Mouse (Mus musculus) adrenal gland, postnatal 25 days (tissue): ENCODE data around the gene Icam4. TPM values are rescaled to one million over a fixed set of nuclear protein-coding genes. Genes with fewer than 3 reads are reported as not detected.
"Not testable (repeated sequence)": the region's sequence is repeated elsewhere in the genome, so short reads cannot be mapped to it uniquely, and the experiment has no call there.

ENCODE experiments used
- DNase-seq: peaks from one replicate; pipeline ENCODE4 v3.0.0; 2021; ENCODE audit warnings: mixed read lengths
- microRNA-seq, 2 experiments: library from miRNA; unstranded; fragments of <30 nt; microRNA quantifications; one replicate each; pipeline ENCODE4 v1.2.0; 2021
- total RNA-seq: library from RNA; stranded (reverse); gene quantifications from 2 replicates; pipeline ENCODE4 v1.2.3, GENCODE M21; 2021

The Icam4 gene
- total RNA-seq, 1 experiment from 2014 or later: 1.6 TPM

DNA sequence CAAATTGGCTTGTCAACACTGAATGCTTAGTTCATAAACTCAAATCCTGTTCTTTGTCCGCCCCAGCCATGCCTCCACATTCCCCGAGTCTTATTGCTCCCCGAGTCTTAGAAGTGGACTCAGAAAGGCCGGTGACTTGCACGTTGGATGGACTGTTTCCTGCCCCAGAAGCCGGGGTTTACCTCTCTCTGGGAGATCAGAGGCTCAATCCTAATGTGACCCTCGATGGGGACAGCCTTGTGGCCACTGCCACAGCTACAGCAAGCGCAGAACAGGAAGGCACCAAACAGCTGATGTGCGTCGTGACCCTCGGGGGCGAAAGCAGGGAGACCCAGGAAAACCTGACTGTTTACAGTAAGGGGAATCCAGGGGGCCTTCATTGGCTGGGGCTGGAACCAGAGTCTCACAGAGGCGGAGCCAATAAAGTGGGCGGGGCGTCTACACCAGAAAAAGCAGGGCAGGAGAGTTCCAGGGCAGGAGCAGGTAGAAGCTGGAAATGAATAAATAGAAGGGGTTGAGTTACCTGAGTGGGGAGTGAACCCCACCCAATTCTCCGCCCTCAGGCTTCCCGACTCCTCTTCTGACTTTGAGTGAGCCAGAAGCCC is 5.4 kb downstream of the Icam4 start:
- no peak for DNase-seq

DNA sequence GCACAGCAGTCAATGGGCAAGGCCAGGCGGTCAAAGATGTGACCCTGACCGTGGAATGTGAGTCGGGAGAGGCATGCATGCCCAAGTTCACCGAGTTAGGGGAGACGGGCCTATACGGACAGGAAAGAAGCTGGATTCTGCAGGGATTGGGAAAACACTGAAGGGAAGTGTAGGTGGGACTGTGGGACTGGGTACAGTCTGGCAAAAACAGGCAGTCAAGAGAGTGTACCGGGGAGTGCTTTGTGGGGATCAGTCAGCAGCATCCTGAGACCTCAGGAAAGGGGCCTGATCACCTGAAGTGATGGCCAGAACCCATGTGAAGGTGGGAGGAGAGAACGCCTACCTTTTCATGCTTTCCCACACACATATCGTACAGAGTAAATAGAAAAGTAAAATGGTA is 6.4 kb downstream of the Icam4 start:
- no peak for DNase-seq

DNA sequence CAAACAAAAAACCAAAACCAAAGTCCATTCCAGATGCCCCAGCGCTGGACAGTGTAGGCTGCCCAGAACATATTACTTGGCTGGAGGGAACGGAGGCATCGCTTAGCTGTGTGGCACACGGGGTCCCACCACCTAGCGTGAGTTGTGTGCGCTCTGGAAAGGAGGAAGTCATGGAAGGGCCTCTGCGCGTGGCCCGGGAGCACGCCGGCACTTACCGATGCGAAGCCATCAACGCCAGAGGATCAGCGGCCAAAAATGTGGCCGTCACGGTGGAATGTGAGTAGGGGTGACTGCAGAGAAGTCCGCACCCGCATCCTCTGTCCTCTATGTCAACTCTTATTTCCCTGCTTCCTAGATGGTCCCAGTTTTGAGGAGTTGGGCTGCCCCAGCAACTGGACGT is 7.0 kb downstream of the Icam4 start:
- DNase-seq: no peak

DNA sequence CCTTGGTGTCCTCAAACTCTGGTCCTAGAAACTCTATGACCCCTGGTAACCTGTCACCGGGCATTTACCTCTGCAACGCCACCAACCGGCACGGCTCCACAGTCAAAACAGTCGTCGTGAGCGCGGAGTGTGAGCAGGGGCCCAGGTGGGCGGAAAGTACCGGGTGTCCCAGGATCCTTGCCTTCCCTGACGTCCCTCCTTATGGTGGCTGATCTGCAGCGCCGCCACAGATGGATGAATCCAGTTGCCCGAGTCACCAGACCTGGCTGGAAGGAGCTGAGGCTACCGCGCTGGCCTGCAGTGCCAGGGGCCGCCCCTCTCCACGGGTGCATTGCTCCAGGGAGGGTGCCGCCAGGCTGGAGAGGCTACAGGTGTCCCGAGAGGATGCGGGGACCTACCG is 7.5 kb downstream of the Icam4 start:
- DNase-seq: no peak

DNA sequence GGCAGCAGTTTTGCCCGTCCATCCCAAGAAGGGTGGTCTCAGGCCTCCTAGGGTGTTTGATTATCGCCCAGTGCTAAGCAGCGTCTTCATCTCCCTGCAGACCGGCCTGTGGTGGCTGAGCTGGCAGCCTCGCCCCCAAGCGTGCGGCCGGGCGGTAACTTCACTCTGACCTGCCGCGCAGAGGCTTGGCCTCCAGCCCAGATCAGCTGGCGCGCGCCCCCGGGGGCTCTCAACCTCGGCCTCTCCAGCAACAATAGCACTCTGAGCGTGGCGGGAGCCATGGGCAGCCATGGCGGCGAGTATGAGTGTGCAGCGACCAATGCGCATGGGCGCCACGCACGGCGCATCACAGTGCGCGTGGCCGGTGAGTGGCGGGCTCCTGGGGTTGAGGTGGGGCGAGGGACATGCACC is 8.3 kb downstream of the Icam4 start:
- DNase-seq: no peak

DNA sequence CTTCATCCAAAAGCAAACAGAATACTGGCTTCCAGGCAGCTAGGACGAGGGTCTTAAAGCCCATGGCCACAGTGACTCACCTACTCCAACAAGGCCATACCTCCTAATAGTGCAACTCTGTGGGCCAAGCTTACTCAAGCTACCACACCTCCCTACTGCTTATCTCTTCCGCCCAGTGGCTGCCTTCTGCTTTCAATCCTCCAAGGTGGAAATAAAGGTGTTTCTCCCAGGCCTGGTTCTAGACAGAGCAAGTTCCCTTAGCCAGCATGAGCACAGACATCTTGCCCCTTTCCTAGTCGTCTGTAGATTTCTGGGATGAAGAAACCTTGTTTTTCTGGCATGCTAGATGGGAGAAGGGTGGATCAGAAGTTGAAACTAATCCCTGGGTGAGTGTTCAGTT is 10.6 kb downstream of the Icam4 start:
- DNase-seq: no peak

DNA sequence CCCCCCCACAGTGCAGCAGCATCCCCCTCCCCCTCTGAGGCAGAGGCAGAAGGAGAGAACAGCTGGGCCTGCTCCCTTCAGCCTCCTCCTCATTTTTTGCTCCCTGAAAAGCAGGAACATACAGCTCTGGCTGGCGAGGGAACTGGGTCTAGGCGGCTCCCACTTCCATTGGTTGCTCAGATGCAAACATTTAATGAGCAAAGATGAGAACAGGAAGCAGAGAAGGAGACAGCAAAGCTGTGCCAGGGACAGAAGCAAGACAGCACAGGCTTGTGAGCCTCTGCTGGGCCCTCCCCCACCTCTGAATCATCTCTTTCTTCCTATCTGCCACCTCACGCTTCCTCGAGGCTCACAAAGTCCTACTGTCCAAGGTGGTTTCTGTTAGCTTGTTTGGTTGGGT is 12.1 kb downstream of the Icam4 start:
- DNase-seq: peak; percentile 13

DNA sequence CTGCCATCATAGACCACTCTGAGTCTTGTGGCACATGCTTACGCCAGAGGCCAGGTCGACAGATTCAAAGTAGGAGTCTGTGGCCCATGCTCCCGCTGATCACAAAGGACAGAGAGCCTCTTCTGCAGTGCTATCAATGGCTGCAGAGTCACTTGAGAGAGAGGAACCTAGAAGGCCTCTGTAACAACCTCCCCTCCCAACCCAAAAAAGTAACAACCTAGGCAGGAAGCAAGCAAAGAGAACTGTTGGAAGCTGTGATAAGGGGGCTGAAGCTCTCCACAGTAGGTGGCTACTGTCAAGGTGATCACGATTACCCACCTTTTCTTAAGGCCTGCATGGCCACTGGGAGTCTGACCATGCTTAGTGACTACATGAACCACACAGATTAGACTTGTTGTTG is 14.4 kb downstream of the Icam4 start:
- DNase-seq: no peak

DNA sequence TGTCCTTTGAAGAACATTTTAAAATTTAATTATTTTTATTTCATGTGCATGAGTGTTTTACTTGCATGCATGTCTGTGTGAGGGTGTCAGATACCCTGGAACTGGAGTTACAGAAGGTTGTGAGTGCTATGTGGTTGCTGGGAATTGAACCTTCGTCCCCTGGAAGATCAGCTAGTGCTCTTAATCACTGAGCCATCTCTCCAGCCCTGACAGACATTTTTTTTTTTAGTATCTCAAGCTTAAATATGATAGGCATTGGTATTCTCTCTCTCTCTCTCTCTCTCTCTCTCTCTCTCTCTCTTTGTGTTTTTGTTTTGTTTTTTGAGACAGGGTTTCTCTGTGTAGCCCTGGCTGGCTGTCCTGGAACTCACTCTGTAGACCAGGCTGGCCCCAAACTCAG is 15.6 kb downstream of the Icam4 start:
- DNase-seq: not testable (repeated sequence)

DNA sequence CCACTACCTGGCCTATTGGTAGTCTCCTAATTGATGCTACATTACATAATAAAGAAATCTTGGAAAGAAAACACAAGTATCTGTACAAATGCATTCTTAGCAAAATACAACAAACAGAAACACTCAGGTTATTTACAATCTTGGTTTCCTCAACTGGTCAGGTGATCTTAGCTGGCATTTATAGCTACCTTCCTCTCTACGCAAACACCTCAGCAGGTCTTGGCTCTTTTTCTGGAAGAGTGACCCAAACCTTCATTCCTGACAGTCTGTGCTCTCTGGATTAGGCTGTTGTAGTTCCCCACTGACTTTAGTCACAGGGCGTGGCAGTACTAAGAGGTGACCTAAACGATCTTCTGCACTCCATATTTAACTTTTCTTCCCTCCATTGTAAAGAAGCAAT is 16.1 kb downstream of the Icam4 start:
- DNase-seq: no peak

DNA sequence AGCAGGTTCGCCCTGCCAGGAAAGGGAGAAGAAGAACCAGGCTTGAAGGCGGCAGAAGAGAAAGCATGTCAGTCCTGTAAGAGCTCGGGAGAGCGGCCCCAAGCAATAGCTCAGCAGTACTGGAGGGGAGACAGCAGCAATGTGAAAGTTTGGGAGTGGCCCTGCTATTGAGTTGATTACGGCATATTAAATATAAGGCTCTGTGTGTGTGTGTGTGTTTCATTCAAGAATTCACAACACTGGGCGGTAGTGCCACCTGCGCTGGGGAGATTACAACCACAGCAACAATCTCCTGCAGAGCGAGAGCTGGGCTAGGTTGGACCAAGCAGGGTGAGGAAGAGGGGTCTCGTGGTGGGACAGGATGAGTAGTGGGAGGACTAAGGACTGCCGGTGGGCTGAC is 22.4 kb downstream of the Icam4 start:
- no peak for DNase-seq

DNA sequence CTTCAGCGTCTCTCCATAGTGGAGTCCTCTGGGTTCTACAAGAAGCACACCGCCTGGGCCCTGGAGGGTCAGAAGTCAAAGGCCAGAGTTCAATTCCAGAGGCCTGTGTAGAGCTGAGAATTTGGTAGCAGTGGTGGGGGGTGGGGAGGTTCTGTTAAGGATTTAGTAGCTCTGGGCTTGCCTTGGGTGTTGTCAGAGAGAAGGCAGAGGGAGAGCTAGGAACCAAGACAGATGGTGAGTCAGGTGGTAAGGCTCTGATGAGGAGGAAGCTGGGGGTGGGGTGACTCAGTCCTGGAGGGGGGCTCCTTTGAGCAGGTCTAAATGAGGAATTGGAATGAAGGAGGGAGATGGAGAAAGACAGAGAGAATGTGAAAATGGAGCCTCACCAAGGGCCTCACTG is 33.8 kb downstream of the Icam4 start:
- DNase-seq: no peak

DNA sequence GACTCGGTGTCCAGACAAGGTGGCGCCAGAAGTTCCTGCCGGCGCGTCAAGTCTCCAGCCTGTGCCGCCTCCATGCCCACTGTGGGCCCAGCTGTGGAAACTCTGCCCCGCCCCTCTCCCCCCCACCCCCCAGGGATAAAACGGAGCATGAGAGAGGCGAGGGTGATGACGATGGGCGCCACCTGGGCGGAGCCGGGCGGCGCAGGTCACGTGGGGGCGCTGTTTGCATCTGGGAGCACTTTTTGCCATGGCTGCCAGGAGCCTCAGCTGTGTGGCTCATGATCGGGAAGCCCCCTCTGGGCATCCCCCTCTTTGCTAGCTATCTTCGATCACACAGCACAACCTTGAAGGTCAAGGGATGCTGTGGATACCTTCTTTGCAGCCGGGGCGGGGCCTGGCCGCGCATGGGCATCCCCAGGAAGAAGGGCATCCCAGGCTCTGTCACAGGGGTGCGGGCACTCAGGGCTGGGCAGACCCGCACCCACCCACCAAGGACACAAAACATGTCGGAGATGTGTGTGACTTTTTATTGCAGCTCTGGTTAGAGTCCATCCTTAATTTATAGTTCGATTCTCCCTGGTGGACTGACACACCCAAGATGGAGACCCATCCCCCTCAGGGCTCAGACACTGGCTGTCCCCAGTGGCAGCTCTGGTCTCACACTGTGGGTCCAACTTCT is 38.0 kb downstream of the Icam4 start, which contains the start of gene Zglp1:
Gene Zglp1 (minus strand): TSS at position 88 of the 679 bp plus-strand sequence.
- DNase-seq: no peak

DNA sequence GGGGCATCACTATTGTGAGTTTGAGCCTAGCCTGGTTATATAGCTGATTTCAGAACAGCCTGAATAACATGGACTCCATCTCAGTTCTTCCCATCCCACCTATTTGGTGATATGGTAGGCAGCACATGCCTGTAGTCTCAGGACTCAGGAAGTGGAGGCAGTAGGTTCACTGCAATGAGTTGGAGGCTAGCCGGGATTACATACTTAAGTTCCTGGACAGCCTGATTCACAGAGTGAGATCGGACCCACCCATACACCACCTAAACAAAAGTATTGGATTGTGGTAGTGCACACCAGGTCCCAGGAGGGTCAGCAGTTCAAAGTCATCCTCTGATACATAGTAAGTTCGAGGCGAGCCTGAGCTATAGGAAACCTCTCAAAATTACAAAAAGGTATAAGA is 43.5 kb downstream of the Icam4 start:
- no peak for DNase-seq

DNA sequence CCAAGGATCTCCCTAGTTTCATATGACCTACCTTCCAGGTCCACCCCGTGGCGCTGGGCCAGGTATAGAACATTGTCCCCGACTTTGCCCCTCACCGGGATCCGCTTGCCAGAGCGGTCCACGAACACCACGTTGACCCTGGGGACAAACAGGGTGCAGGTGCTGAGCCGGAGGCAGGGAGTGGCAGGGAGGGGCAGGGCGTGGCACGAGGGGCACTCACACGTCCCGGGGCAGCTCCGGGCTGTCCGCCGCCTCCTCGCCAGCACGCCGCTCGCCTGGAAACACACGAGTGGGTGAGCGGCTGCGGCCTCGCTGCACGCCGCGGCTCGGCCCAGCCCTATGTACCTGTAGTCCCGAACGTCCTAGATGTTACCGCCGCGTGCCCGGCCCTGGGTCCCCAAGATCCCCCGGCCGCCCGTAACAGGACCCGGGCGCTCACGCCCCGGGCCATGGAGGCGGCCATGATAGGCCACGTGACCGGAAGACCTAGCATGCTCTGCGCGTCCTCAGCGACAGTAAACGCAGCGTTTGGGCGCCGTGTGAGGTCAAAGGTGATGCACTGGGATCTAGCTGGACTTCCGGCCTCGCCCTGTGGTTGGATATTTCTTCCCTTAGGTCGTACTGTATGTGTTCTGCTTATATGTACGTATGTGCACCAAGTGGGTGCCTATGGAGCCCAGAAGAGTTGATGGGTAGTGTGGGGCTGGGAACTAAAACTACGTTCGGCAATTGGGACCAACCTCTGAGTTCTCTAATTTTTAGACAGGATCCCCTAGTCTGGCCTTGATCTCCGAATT is 44.1 kb downstream of the Icam4 start, which contains the start of the genes Gm49373 and Fdx1l:
Gene Gm49373 (minus strand): TSS at position 53 of the 797 bp plus-strand sequence.
Gene Fdx1l (minus strand): TSS at position 571 of the 797 bp plus-strand sequence.
- DNase-seq: peak; percentile 88

DNA sequence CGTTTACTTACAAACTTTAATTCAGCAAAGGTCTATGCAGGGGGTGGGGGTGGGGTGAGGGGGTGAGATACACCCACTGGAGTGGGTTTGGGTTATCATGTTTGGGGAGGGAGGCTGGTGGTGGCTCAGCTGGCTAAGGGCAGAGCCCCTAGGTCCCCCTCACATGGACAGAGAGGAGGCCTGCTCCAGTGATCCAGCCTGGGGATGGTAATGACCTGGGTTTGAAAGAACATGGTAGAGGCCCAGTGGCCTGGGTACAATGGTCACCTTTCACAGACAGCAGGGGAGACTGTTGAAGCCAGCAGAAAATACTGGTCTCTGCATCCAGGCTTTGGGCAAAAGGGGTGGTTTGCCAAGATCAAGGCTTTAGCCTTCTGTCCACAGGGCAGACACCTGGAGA is 45.0 kb downstream of the Icam4 start:
- no peak for DNase-seq

DNA sequence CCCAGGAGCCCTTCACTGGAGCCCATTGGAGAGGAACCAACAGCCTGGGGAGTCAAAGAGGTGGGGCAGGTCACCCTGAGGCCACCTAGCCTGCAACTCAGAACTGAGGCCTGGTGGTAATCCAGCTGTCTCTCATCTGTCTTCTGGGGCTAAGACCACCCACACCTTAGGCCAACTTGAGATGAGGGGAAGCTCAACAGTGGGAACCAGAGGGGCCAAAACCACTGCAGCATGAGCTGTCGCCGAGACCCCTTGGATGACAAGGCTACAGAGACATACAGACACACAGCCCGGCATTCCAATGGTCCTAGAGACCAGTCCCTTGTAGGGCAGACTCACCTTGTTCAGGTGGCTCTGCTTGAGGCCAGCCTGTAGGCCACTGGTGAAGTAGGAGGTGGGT is 46.5 kb downstream of the Icam4 start:
- no peak for DNase-seq

Small RNAs within 50 kb of the gene (microRNA-seq; reads per million reads assigned to microRNA genes)
- gene Mir1900 (0 reads per million in 2 experiments), gene Mir7082 (0.34 to 0.36 reads per million in 2 experiments)

Other genes starting within 250 kb of the Icam4 start
- gene Col5a3, start 214.3 kb upstream of the Icam4 start, total RNA-seq: 178 and 222 TPM in 2 replicates
- not detected in 2 replicates for gene Rdh8, start 210.9 kb upstream of the Icam4 start, total RNA-seq
- 22.5 and 33.4 TPM in 2 replicates for gene A230050P20Rik, start 160.7 kb upstream of the Icam4 start, total RNA-seq
- 2.9 and 3.7 TPM in 2 replicates for gene Angptl6, start 149.6 kb upstream of the Icam4 start, total RNA-seq
- 37.2 and 37.3 TPM in 2 replicates for gene Ppan, start 141.2 kb upstream of the Icam4 start, total RNA-seq
- 143 and 150 TPM in 2 replicates for gene Eif3g, start 130.8 kb upstream of the Icam4 start, total RNA-seq
- 61.3 and 68.1 TPM in 2 replicates for gene Dnmt1, start 69.5 kb upstream of the Icam4 start, total RNA-seq
- gene S1pr2, start 52.6 kb upstream of the Icam4 start, total RNA-seq: 16.2 and 16.9 TPM in 2 replicates
- 113 and 122 TPM in 2 replicates for gene Mrpl4, start 26.6 kb upstream of the Icam4 start, total RNA-seq
- 6.5 and 8.9 TPM in 2 replicates for gene Icam1, start 13.4 kb upstream of the Icam4 start, total RNA-seq
- gene Icam5, start 2.7 kb downstream of the Icam4 start, total RNA-seq: 0.43 and 0.49 TPM in 2 replicates
- not detected in 2 replicates for gene Zglp1, start 37.7 kb downstream of the Icam4 start, total RNA-seq
- gene Gm49373, start 43.7 kb downstream of the Icam4 start, total RNA-seq: 0.52 TPM in 1 of 2 replicates, not detected in the other
- 32.4 and 36.5 TPM in 2 replicates for gene Fdx1l, start 44.2 kb downstream of the Icam4 start, total RNA-seq
- 2.5 and 9.4 TPM in 2 replicates for gene Gm38431, start 62.6 kb downstream of the Icam4 start, total RNA-seq
- 52.1 and 60.0 TPM in 2 replicates for gene Raver1, start 62.6 kb downstream of the Icam4 start, total RNA-seq
- 17.7 and 22.4 TPM in 2 replicates for gene Tyk2, start 101.9 kb downstream of the Icam4 start, total RNA-seq
- 190 and 202 TPM in 2 replicates for gene Cdc37, start 120.6 kb downstream of the Icam4 start, total RNA-seq
- 12.9 and 13.1 TPM in 2 replicates for gene Pde4a, start 136.3 kb downstream of the Icam4 start, total RNA-seq
- gene Keap1, start 210.0 kb downstream of the Icam4 start, total RNA-seq: 50.8 and 51.5 TPM in 2 replicates
- gene S1pr5, start 219.1 kb downstream of the Icam4 start, total RNA-seq: 0.88 and 1.3 TPM in 2 replicates
- 37.5 and 42.2 TPM in 2 replicates for gene Atg4d, start 235.9 kb downstream of the Icam4 start, total RNA-seq